Mouse (Mus musculus) cerebellum, adult 2 months (tissue): ENCODE results near the gene Ninl.

ENCODE experiments used
- CTCF ChIP-seq: fragments of 200-500 bp; IDR thresholded peaks from 2 replicates; pipeline ENCODE4 v1.5.1; 2011; ENCODE audit warnings: low read depth, mild to moderate bottlenecking, control low read depth, low read length, moderate library complexity, borderline replicate concordance; ENCODE audit not compliant: insufficient read depth
- POLR2A ChIP-seq: fragments of 200-500 bp; IDR thresholded peaks from 2 replicates; pipeline ENCODE4 v1.6.1; 2011; ENCODE audit warnings: low read length, control low read depth, borderline replicate concordance; ENCODE audit not compliant: insufficient read depth

DNA sequence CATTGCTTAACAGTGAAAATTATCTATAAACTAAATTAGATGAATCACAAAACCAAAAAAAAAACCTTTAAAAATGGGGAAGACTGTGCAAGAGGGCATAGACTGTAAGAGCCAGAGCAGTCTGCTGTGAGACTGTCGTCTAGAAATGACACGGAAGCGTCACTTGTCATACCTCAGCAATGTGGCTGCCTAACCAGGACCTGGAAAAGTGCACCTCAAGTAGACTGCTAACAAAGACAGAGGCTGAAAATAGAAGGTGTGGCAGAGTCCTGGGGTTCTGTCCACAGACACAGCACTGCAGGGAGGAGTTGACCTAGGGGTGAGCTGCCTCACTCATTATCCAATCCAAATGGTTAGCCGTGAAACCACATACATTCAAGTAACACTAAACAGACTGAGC is 117.0 kb downstream of the Ninl start:
- TF ChIP-seq POLR2A (no peak), CTCF (no peak)
